Mouse (Mus musculus): Measurements from ENCODE around the gene Uimc1. TPM values are rescaled to one million over a fixed set of nuclear protein-coding genes. Genes with fewer than 3 reads are reported as not detected.

Uimc1 gene
- polyA plus RNA-seq, 3 experiments from 2014 or later: 67.9 to 101 (median 96.7) TPM

DNA sequence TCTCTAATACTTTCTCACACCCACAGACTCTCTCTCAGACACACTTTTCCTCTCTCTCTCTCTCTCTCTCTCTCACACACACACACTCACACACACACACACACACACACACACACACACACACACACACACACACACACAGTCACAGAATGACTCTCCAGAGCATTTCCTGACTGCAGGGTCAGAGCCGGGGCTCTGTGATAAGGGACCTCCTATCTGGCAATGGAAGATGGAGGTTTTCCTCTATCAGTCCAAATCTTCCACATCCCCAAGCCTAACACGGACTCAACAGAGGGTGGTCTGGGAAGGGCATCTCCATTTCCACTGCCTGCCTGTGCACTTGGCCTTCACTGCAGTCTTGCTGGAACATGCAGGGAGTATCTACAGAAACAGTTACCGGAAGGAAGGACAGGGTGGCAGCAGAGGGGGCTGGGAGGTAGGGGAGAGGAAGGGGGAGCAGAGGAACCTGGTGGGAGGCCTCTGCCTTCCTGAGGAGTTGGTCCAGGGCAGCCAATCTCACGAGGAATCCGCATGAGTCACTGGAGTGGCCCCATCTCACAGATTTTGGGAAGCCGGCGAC is 111.8 kb downstream of the Uimc1 start:
- no peak for ATAC-seq

DNA sequence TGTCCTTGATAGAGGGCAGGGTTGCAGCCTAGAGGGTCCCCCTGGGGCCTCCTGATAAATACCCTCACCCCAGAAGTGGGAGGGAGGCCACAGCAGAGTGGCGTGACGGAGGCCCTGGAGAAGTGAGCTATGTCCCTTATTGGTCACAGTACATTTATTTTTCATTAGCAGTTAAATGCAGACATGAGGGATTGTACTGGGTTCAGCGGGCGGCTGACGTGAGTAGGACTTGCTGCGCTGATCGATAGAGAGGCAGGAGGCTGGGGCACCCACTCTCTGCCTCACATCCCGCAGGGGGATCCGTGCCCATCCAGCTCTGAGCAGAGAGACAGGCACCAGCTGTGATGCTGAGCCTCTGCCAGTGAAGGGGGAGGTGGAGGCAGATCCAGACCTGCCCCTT is 112.7 kb downstream of the Uimc1 start:
- ATAC-seq: no peak

DNA sequence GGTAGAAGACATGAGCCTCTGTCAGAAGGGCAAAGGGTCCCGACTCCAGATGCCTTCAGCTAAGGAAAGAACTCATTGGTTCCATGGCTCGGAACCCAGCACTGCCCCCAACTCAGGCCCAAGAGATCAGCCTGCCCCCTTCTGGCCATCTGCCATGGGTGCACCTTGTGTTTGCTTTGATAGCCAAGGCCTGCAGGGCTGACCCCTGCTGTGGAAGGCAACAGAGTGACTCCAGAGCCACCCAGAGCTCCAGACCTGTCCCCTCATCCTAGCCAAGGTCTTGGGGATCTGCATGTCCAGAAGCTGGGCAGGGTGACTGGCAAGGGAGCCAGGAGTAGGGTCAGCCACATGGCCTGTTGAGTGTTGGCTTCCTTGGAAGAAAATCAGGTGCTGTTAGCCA is 116.5 kb downstream of the Uimc1 start:
- ATAC-seq: no peak

DNA sequence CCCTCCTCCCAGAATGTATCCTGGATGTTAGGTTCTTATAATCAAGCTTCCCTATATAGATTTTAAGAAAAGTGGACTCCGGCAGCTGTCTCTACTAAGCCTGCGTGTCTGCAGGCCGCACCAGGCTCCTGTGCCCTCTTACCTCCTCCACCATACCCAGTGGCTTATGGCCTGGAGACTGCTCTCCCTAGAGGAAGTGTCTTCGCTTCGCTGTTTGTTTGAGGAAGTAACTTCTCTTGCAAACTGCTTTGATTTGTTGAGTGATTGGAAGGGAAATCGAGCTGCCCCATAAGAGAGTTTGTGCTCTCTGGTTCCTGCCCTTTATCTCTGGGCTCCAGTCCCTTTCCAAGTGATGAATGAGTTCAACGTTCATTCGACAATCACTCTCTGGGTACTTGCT is 117.1 kb downstream of the Uimc1 start:
- no peak for ATAC-seq

DNA sequence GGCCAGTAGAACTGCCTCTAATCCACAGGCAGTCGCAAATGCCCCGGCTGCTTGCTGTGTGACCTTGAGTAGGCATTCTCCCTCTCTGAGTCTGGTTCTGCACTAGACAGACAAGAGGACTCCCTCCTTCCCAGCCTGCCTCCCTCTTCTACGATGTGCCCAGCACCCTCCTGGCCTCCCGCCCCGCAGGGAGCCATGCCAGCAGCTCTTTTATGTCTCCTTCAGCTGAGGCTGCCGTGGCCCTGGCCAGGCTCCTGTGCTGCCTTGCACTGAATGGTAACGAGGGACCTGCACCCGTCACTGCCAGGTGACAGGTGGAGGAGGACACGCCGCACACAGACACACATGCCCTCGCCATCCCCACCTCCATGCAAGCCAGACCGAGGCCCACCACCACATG is 119.1 kb downstream of the Uimc1 start:
- no peak for ATAC-seq

DNA sequence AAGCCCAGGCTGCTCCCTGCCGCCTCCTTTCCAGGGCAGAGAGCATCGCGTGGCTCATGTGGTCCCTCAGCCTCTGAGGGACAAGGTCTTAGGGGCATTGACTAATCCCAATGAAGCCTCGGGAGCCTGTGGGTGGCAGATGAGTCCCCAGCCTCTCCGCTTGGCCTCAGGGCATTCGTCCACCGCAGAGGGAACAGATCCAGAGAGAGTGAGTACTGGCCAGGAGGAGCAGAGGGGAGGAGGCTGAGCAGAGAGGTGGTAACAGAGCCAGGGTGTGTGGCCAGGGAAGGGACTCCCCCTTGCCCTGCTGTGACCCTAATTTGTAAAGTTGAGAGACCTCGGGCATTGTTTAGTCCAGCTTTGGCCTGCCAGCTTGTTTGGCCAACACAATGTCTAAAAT is 121.3 kb downstream of the Uimc1 start:
- no peak for ATAC-seq

Other genes with a start within 250 kb of the Uimc1 start
- gene Unc5a, start 150.9 kb downstream of the Uimc1 start, polyA plus RNA-seq (2017; shearing (Covaris generic)): 1 to 10 TPM in 1 of 3 experiments, under 1 TPM in 2; 0.62 to 1.4 (median 0.72) TPM
- 1 to 10 TPM in 2 of 3 experiments, under 1 TPM in 1; 0.56 to 2.0 (median 1.1) TPM for gene Hk3, start 78.9 kb downstream of the Uimc1 start, polyA plus RNA-seq (2017; shearing (Covaris generic))
- 10 to 100 TPM; 13.6 to 25.9 (median 17.6) TPM for gene Zfp346, start 5.0 kb upstream of the Uimc1 start, polyA plus RNA-seq (2017; shearing (Covaris generic))
- gene Gm17617, start 33.2 kb upstream of the Uimc1 start, polyA plus RNA-seq (2017; shearing (Covaris generic)): not detected
- gene Fgfr4, start 52.3 kb upstream of the Uimc1 start, polyA plus RNA-seq (2017; shearing (Covaris generic)): not detected
- gene Nsd1, start 109.5 kb upstream of the Uimc1 start, polyA plus RNA-seq (2017; shearing (Covaris generic)): 10 to 100 TPM; 46.7 to 76.6 (median 60.1) TPM
- gene Prelid1, start 220.2 kb upstream of the Uimc1 start, polyA plus RNA-seq (2017; shearing (Covaris generic)): 100 to 1,000 TPM; 196 to 371 (median 209) TPM
- 10 to 100 TPM in 1 of 3 experiments, 1 to 10 TPM in 2; 8.8 to 15.0 (median 9.7) TPM for gene Rab24, start 221.6 kb upstream of the Uimc1 start, polyA plus RNA-seq (2017; shearing (Covaris generic))
- 10 to 100 TPM in 1 of 3 experiments, 1 to 10 TPM in 2; 2.2 to 32.2 (median 3.5) TPM for gene Mxd3, start 229.5 kb upstream of the Uimc1 start, polyA plus RNA-seq (2017; shearing (Covaris generic))